Mouse (Mus musculus): ENCODE data around the gene Gm4779. TPM values are rescaled to one million over a fixed set of nuclear protein-coding genes. Genes with fewer than 3 reads are reported as not detected.
A peak's percentile ranks its signal among the peaks of the same experiment; 100 is the strongest.
"Not testable (repeated sequence)": the region's sequence is repeated elsewhere in the genome, so short reads cannot be mapped to it uniquely, and the experiment has no call there.

Gm4779 gene
- polyA plus RNA-seq (2014; fragmentation: Nextera tagmentation; extraction: Ambion mirVana) = 0.12 and 0.18 TPM in 2 replicates

GRCm38 (mm10) chrX:101794342-101794741, at the start of gene Gm4779, which contains the start of gene 8030474K03Rik:
Gm4779 (minus strand) TSS chrX:101794423.
8030474K03Rik (plus strand) TSS chrX:101794656.
- WGBS = 94% methylated on average over 35 of the region's 35 CpGs

GRCm38 (mm10) chrX:101819980-101820379, 25.8 kb upstream of the Gm4779 start:
- ATAC-seq (ENCODE audit: low read depth); H3K4me1 ChIP-seq (ENCODE audit: control insufficient read depth, insufficient read depth, low read length); H3K27ac ChIP-seq (replicated peaks; ENCODE audit: low read depth, low read length); H3K9me3 ChIP-seq (ENCODE audit: control insufficient read depth, low read length); H3K4me2 ChIP-seq (ENCODE audit: low read depth, low read length); H3K4me3 ChIP-seq (ENCODE audit: low read depth, low read length); H3K9ac ChIP-seq (ENCODE audit: low read depth, low read length); H3K36me3 ChIP-seq (ENCODE audit: control insufficient read depth, insufficient read depth, low read length); DNase-seq (ENCODE audit: low spot score); H3K27me3 ChIP-seq (replicated peaks; ENCODE audit: control insufficient read depth, insufficient read depth, low read length): not testable (repeated sequence)

More at GRCm38 (mm10) chrX:101794342-101794741, at the start of gene Gm4779, which contains the start of gene 8030474K03Rik:
- no peaks in the 10 kb centered on the region for H3K9me3 ChIP-seq (ENCODE audit: control insufficient read depth, low read length)
- no peaks in the 10 kb centered on the region for H3K4me1 ChIP-seq (ENCODE audit: control insufficient read depth, insufficient read depth, low read length)
- ATAC-seq (ENCODE audit: low read depth) (no peak), DNase-seq (ENCODE audit: low spot score) (no peak)
- no peak within 1 kb of the TSS for H3K4me3 ChIP-seq (ENCODE audit: low read depth, low read length)
- H3K27ac ChIP-seq (replicated peaks; ENCODE audit: low read depth, low read length) = no peak within 1 kb of the TSS
- no peak within 1 kb of the TSS for H3K9ac ChIP-seq (ENCODE audit: low read depth, low read length)
- H3K4me2 ChIP-seq (ENCODE audit: low read depth, low read length) = no peak within 1 kb of the TSS
- H3K36me3 ChIP-seq (ENCODE audit: control insufficient read depth, insufficient read depth, low read length) = no peaks in the 10 kb centered on the region
- H3K27me3 ChIP-seq (replicated peaks; ENCODE audit: control insufficient read depth, insufficient read depth, low read length) = no peaks in the 10 kb centered on the region

- 70% methylated on average over 1 of the region's 1 CpGs for WGBS
Measured at GRCm38 (mm10) chrX:101819163-101819562, 24.9 kb upstream of the Gm4779 start.

GRCm38 (mm10) chrX:101811750-101812149, 17.5 kb upstream of the Gm4779 start:
- no peaks in the 10 kb centered on the region for H3K36me3 ChIP-seq (ENCODE audit: control insufficient read depth, insufficient read depth, low read length)
- no peak overlapping the region for H3K27ac ChIP-seq (replicated peaks; ENCODE audit: low read depth, low read length)
- no peaks in the 10 kb centered on the region for H3K4me1 ChIP-seq (ENCODE audit: control insufficient read depth, insufficient read depth, low read length)
- no peak overlapping the region for H3K9ac ChIP-seq (ENCODE audit: low read depth, low read length)
- WGBS = 58% methylated on average over 3 of the region's 3 CpGs
- peaks cover 8% of the 10 kb centered on the region for H3K27me3 ChIP-seq (replicated peaks; ENCODE audit: control insufficient read depth, insufficient read depth, low read length)
- ATAC-seq (ENCODE audit: low read depth) = no peak
- DNase-seq (ENCODE audit: low spot score) = no peak
- no peak overlapping the region for H3K4me3 ChIP-seq (ENCODE audit: low read depth, low read length)
- no peaks in the 10 kb centered on the region for H3K9me3 ChIP-seq (ENCODE audit: control insufficient read depth, low read length)
- H3K4me2 ChIP-seq (ENCODE audit: low read depth, low read length) = no peak overlapping the region

More at GRCm38 (mm10) chrX:101819163-101819562, 24.9 kb upstream of the Gm4779 start:
- Histone ChIP-seq H3K36me3 (ENCODE audit: control insufficient read depth, insufficient read depth, low read length) (no peaks in the 10 kb centered on the region), H3K4me2 (ENCODE audit: low read depth, low read length) (no peak overlapping the region), H3K9me3 (ENCODE audit: control insufficient read depth, low read length) (no peaks in the 10 kb centered on the region), H3K27ac (replicated peaks; ENCODE audit: low read depth, low read length) (no peak overlapping the region), H3K4me3 (ENCODE audit: low read depth, low read length) (no peak overlapping the region), H3K4me1 (ENCODE audit: control insufficient read depth, insufficient read depth, low read length) (no peaks in the 10 kb centered on the region), H3K27me3 (replicated peaks; ENCODE audit: control insufficient read depth, insufficient read depth, low read length) (peaks cover 9% of the 10 kb centered on the region; the same call in 1 of the 2 replicates), H3K9ac (ENCODE audit: low read depth, low read length) (no peak overlapping the region)
- DNase-seq (ENCODE audit: low spot score) (peak; percentile 3), ATAC-seq (ENCODE audit: low read depth) (no peak)

- WGBS = 27% methylated on average over 2 of the region's 2 CpGs
- Histone ChIP-seq H3K4me1 (ENCODE audit: control insufficient read depth, insufficient read depth, low read length) (no peaks in the 10 kb centered on the region), H3K4me2 (ENCODE audit: low read depth, low read length) (no peak overlapping the region), H3K9ac (ENCODE audit: low read depth, low read length) (no peak overlapping the region), H3K27ac (replicated peaks; ENCODE audit: low read depth, low read length) (no peak overlapping the region), H3K9me3 (ENCODE audit: control insufficient read depth, low read length) (no peaks in the 10 kb centered on the region), H3K36me3 (ENCODE audit: control insufficient read depth, insufficient read depth, low read length) (no peaks in the 10 kb centered on the region), H3K4me3 (ENCODE audit: low read depth, low read length) (no peak overlapping the region), H3K27me3 (replicated peaks; ENCODE audit: control insufficient read depth, insufficient read depth, low read length) (peaks cover 3% of the 10 kb centered on the region; the same call in 1 of the 2 replicates)
- DNase-seq (ENCODE audit: low spot score) (peak; percentile 50), ATAC-seq (ENCODE audit: low read depth) (no peak)
Measured at GRCm38 (mm10) chrX:101805512-101805911, 11.3 kb upstream of the Gm4779 start.

- no peaks in the 10 kb centered on the region for H3K4me1 ChIP-seq (ENCODE audit: control insufficient read depth, insufficient read depth, low read length)
- H3K9me3 ChIP-seq (ENCODE audit: control insufficient read depth, low read length) = no peaks in the 10 kb centered on the region
- H3K36me3 ChIP-seq (ENCODE audit: control insufficient read depth, insufficient read depth, low read length) = no peaks in the 10 kb centered on the region
- 47% methylated on average over 4 of the region's 4 CpGs for WGBS
- peak; percentile 40 for DNase-seq (ENCODE audit: low spot score)
- H3K27me3 ChIP-seq (replicated peaks; ENCODE audit: control insufficient read depth, insufficient read depth, low read length) = no peaks in the 10 kb centered on the region; the same call in 1 of the 2 replicates
- H3K27ac ChIP-seq (replicated peaks; ENCODE audit: low read depth, low read length) = no peak overlapping the region
- H3K4me3 ChIP-seq (ENCODE audit: low read depth, low read length) = no peak overlapping the region
- ATAC-seq (ENCODE audit: low read depth) = no peak
- no peak overlapping the region for H3K4me2 ChIP-seq (ENCODE audit: low read depth, low read length)
- no peak overlapping the region for H3K9ac ChIP-seq (ENCODE audit: low read depth, low read length)
Measured at GRCm38 (mm10) chrX:101791551-101791950, 2.7 kb downstream of the Gm4779 start.

GRCm38 (mm10) chrX:101772035-101772434, 22.2 kb downstream of the Gm4779 start:
- no peaks in the 10 kb centered on the region for H3K9me3 ChIP-seq (ENCODE audit: control insufficient read depth, low read length)
- no peak for ATAC-seq (ENCODE audit: low read depth)
- no peaks in the 10 kb centered on the region for H3K36me3 ChIP-seq (ENCODE audit: control insufficient read depth, insufficient read depth, low read length)
- no peak overlapping the region for H3K4me2 ChIP-seq (ENCODE audit: low read depth, low read length)
- no peaks in the 10 kb centered on the region for H3K4me1 ChIP-seq (ENCODE audit: control insufficient read depth, insufficient read depth, low read length)
- H3K27ac ChIP-seq (replicated peaks; ENCODE audit: low read depth, low read length) = no peak overlapping the region
- peak; percentile 15 for DNase-seq (ENCODE audit: low spot score)
- no peak overlapping the region for H3K4me3 ChIP-seq (ENCODE audit: low read depth, low read length)
- no peak overlapping the region for H3K9ac ChIP-seq (ENCODE audit: low read depth, low read length)
- H3K27me3 ChIP-seq (replicated peaks; ENCODE audit: control insufficient read depth, insufficient read depth, low read length) = 0 out of 2 replicates have a peak, but pooled peaks cover 7% of the 10 kb centered on the region
- 41% methylated on average over 5 of the region's 5 CpGs for WGBS

GRCm38 (mm10) chrX:101770307-101770706, 23.9 kb downstream of the Gm4779 start:
- Histone ChIP-seq H3K27ac (replicated peaks; ENCODE audit: low read depth, low read length) (no peak overlapping the region), H3K4me2 (ENCODE audit: low read depth, low read length) (no peak overlapping the region), H3K4me3 (ENCODE audit: low read depth, low read length) (no peak overlapping the region), H3K9ac (ENCODE audit: low read depth, low read length) (no peak overlapping the region), H3K4me1 (ENCODE audit: control insufficient read depth, insufficient read depth, low read length) (no peaks in the 10 kb centered on the region), H3K36me3 (ENCODE audit: control insufficient read depth, insufficient read depth, low read length) (no peaks in the 10 kb centered on the region), H3K9me3 (ENCODE audit: control insufficient read depth, low read length) (no peaks in the 10 kb centered on the region), H3K27me3 (replicated peaks; ENCODE audit: control insufficient read depth, insufficient read depth, low read length) (peaks cover 7% of the 10 kb centered on the region; the same call in 1 of the 2 replicates)
- WGBS = 43% methylated on average over 3 of the region's 3 CpGs
- no peak for DNase-seq (ENCODE audit: low spot score)
- no peak for ATAC-seq (ENCODE audit: low read depth)

- no peak for ATAC-seq (ENCODE audit: low read depth)
- H3K4me2 ChIP-seq (ENCODE audit: low read depth, low read length) = no peak overlapping the region
- H3K27ac ChIP-seq (replicated peaks; ENCODE audit: low read depth, low read length) = no peak overlapping the region
- H3K4me3 ChIP-seq (ENCODE audit: low read depth, low read length) = no peak overlapping the region
- no peak for DNase-seq (ENCODE audit: low spot score)
- no peak overlapping the region for H3K9ac ChIP-seq (ENCODE audit: low read depth, low read length)
- peaks cover 12% of the 10 kb centered on the region; the same call in 1 of the 2 replicates for H3K27me3 ChIP-seq (replicated peaks; ENCODE audit: control insufficient read depth, insufficient read depth, low read length)
- WGBS = 57% methylated on average over 2 of the region's 2 CpGs
- no peaks in the 10 kb centered on the region for H3K4me1 ChIP-seq (ENCODE audit: control insufficient read depth, insufficient read depth, low read length)
- no peaks in the 10 kb centered on the region for H3K9me3 ChIP-seq (ENCODE audit: control insufficient read depth, low read length)
- H3K36me3 ChIP-seq (ENCODE audit: control insufficient read depth, insufficient read depth, low read length) = no peaks in the 10 kb centered on the region
Measured at GRCm38 (mm10) chrX:101769478-101769877, 24.7 kb downstream of the Gm4779 start.

All from embryonic facial prominence, embryonic 14.5 days (tissue).